Mouse (Mus musculus) midbrain, embryonic 13.5 days (tissue): ENCODE results near the gene Sec24d. TPM values are rescaled to one million over a fixed set of nuclear protein-coding genes. Genes with fewer than 3 reads are reported as not detected.
"Not testable (repeated sequence)": the region's sequence is repeated elsewhere in the genome, so short reads cannot be mapped to it uniquely, and the experiment has no call there.

Source experiments
- ATAC-seq: fragments of 200-750 bp; cut with Nextera tagmentation; 2 replicates; pipeline ENCODE4 v1.8.0; 2017; ENCODE audit warnings: mild to moderate bottlenecking, moderate TSS enrichment, moderate library complexity
- H3K27ac ChIP-seq: fragments of 300-500 bp; sonication (generic); 2 replicates; pipeline ENCODE4 v1.5.1; 2015; ENCODE audit warnings: inconsistent platforms, mild to moderate bottlenecking, moderate library complexity
- H3K27me3 ChIP-seq: fragments of 300-500 bp; sonication (generic); 2 replicates; pipeline ENCODE4 v1.6.1; 2015; ENCODE audit warnings: mild to moderate bottlenecking, inconsistent platforms
- H3K36me3 ChIP-seq: fragments of 300-500 bp; sonication (generic); 2 replicates; pipeline ENCODE4 v1.6.1; 2015; ENCODE audit warnings: mild to moderate bottlenecking, inconsistent platforms
- H3K4me1 ChIP-seq: fragments of 300-500 bp; sonication (generic); replicated peaks from 2 replicates; pipeline ENCODE4 v1.6.1; 2015; ENCODE audit warnings: inconsistent platforms
- H3K4me2 ChIP-seq: fragments of 300-500 bp; sonication (generic); replicated peaks from 2 replicates; pipeline ENCODE4 v1.6.1; 2015; ENCODE audit warnings: moderate library complexity, mild to moderate bottlenecking, inconsistent platforms
- H3K4me3 ChIP-seq: fragments of 300-500 bp; sonication (generic); replicated peaks from 2 replicates; pipeline ENCODE4 v1.5.1; 2015; ENCODE audit warnings: mild to moderate bottlenecking, inconsistent platforms
- H3K9ac ChIP-seq: fragments of 300-500 bp; sonication (generic); replicated peaks from 2 replicates; pipeline ENCODE4 v1.6.1; 2015; ENCODE audit warnings: mild to moderate bottlenecking, inconsistent platforms
- H3K9me3 ChIP-seq: fragments of 300-500 bp; sonication (generic); 2 replicates; pipeline ENCODE4 v1.6.1; 2016; ENCODE audit warnings: mild to moderate bottlenecking, inconsistent platforms
- WGBS: fragments of 180-500 bp; shearing (Covaris S2); methylation state at CpG from one replicate; pipeline ENCODE4 v1.1.7; 2015; 5-methylcytosine and 5-hydroxymethylcytosine counted together
- polyA plus RNA-seq: library from polyadenylated mRNA; unstranded; fragments of >200 nt; fragmentation: Nextera tagmentation; extraction: Ambion mirVana; gene quantifications from 2 replicates; pipeline ENCODE4 v1.2.1, GENCODE M21; 2015

Gene Sec24d
- polyA plus RNA-seq, 1 experiment from 2014 or later = 8.4 TPM

DNA sequence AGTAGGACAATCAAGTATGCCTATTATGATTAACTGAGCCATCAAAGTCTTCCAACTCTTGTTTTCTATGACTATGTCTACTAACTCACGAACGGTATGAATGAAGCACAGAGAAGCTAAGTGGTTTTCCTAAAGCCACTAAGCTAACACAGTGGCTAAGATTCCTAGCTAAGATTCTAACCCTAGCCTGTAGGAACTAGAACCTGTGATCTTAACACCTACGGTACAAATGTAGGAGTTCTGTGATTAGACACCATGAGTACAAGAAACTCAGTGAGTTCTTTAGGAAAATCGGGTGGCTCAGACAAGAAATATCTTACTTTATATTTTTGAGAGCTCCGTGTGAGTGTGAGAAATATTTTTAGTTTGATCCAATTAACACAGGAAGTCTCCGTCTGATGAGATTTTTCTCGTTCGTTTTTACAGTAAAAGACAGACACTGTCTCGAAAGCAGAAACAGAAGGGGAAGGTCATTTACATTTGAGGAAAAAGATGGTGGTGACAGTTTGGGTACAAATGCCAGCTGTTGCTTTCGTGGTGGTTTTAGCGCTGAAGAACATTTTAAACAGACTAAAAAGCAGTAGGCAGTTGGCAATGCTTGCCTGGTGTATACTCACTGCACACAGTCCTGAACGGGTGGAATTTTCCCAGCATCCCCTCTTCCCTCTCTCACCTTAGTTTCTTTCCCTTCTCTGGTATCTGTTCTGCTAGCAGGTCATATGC, 81.0 kb downstream of the Sec24d start:
- ATAC-seq = no peak
- H3K27ac ChIP-seq = no peak overlapping the region

GRCm38 (mm10) chr3:123350602-123351001, 83.3 kb downstream of the Sec24d start:
- H3K27me3 ChIP-seq = no peaks in the 10 kb centered on the region
- H3K4me3 ChIP-seq = no peak overlapping the region
- no peak for ATAC-seq
- no peaks in the 10 kb centered on the region for H3K36me3 ChIP-seq
- no peaks in the 10 kb centered on the region for H3K4me1 ChIP-seq
- WGBS = 90% methylated on average over 8 of the region's 8 CpGs
- no peak overlapping the region for H3K27ac ChIP-seq
- H3K9ac ChIP-seq = no peak overlapping the region
- H3K4me2 ChIP-seq = no peak overlapping the region
- H3K9me3 ChIP-seq = no peaks in the 10 kb centered on the region

More for the DNA sequence above, 81.0 kb downstream of the Sec24d start:
- H3K27me3 ChIP-seq = no peaks in the 10 kb centered on the region
- no peak overlapping the region for H3K4me2 ChIP-seq
- 91% methylated on average over 12 of the region's 12 CpGs for WGBS
- no peaks in the 10 kb centered on the region for H3K4me1 ChIP-seq
- H3K9me3 ChIP-seq = no peaks in the 10 kb centered on the region
- no peak overlapping the region for H3K9ac ChIP-seq
- H3K4me3 ChIP-seq = no peak overlapping the region
- no peaks in the 10 kb centered on the region for H3K36me3 ChIP-seq

DNA sequence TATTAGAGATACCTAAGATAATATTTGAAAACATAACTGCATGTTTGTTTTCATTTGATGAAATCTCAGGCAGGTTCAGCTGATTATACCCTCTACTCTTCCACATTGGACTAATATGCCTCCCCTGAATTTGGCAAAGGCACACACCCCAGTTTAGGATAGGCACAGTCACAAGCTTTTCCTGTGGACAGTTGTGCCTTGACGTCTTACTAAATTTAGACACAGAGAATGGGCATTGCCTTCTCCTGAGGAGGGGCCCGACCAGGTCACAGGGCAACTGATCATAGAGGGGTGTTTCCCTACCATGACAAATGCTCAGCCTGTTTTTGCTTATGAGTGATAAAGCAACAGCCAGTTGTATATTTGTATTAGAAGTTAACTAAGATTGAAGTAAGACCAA, 84.3 kb downstream of the Sec24d start:
- no peak overlapping the region for H3K27ac ChIP-seq
- H3K4me3 ChIP-seq = no peak overlapping the region
- 82% methylated on average over 2 of the region's 2 CpGs for WGBS
- no peaks in the 10 kb centered on the region for H3K27me3 ChIP-seq
- H3K4me2 ChIP-seq = no peak overlapping the region
- no peaks in the 10 kb centered on the region for H3K36me3 ChIP-seq
- no peaks in the 10 kb centered on the region for H3K9me3 ChIP-seq
- no peaks in the 10 kb centered on the region for H3K4me1 ChIP-seq
- H3K9ac ChIP-seq = no peak overlapping the region
- no peak for ATAC-seq

- H3K27ac ChIP-seq = no peak overlapping the region
- no peaks in the 10 kb centered on the region for H3K4me1 ChIP-seq
- 73% methylated on average over 6 of the region's 6 CpGs for WGBS
- peak; percentile 50; the same call in 1 of the 2 replicates for ATAC-seq
- no peaks in the 10 kb centered on the region for H3K36me3 ChIP-seq
- H3K27me3 ChIP-seq = no peaks in the 10 kb centered on the region
- no peak overlapping the region for H3K9ac ChIP-seq
- H3K4me3 ChIP-seq = no peak overlapping the region
- no peaks in the 10 kb centered on the region for H3K9me3 ChIP-seq
- H3K4me2 ChIP-seq = no peak overlapping the region
Measured at GRCm38 (mm10) chr3:123353183-123353582, 85.9 kb downstream of the Sec24d start.

GRCm38 (mm10) chr3:123353661-123354060, 86.4 kb downstream of the Sec24d start:
- H3K4me1 ChIP-seq = no peaks in the 10 kb centered on the region
- 90% methylated on average over 12 of the region's 12 CpGs for WGBS
- H3K4me2 ChIP-seq = no peak overlapping the region
- H3K36me3 ChIP-seq = no peaks in the 10 kb centered on the region
- no peak overlapping the region for H3K27ac ChIP-seq
- no peak overlapping the region for H3K4me3 ChIP-seq
- no peaks in the 10 kb centered on the region for H3K27me3 ChIP-seq
- H3K9ac ChIP-seq = no peak overlapping the region
- H3K9me3 ChIP-seq = no peaks in the 10 kb centered on the region
- peak; percentile 30; the same call in 1 of the 2 replicates for ATAC-seq

- H3K4me2 ChIP-seq = no peak overlapping the region
- H3K27me3 ChIP-seq = no peaks in the 10 kb centered on the region
- H3K4me1 ChIP-seq = no peaks in the 10 kb centered on the region
- no peaks in the 10 kb centered on the region for H3K9me3 ChIP-seq
- no peak overlapping the region for H3K9ac ChIP-seq
- no peak overlapping the region for H3K27ac ChIP-seq
- H3K4me3 ChIP-seq = no peak overlapping the region
- WGBS = 92% methylated on average over 9 of the region's 9 CpGs
- H3K36me3 ChIP-seq = no peaks in the 10 kb centered on the region
- ATAC-seq = no peak
Measured at GRCm38 (mm10) chr3:123354388-123354787, 87.1 kb downstream of the Sec24d start.

DNA sequence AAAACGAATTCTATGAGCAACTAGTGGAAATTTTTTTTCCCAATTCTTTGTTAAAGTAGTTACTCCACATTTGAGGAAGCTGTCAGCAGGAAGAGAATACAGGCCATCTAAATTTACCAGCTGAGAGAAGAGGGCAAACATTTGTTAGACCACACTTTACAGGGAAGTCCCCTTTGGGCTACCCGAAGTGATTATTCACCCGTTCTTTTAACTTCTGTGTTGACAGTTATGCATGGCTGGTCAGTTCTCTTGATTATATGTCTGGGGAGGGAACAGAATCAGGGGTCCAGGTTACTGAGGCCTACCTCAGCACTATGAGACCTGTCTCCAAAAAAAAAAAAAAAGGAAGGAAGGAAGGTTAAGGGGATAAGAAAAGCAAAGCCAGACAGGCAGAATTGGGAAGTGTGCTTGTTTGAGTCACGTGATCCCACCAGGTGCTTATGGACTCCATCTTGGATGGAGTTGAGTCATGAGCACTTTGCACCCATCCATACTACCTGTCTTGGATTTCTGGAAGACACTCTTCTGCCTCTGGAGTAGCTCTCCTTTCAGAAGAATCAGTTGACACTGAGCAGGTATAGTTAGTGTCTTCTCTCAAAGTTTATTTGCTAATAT, 89.2 kb downstream of the Sec24d start:
- no peak for ATAC-seq
- WGBS = 86% methylated on average over 4 of the region's 4 CpGs
- H3K9ac ChIP-seq = no peak overlapping the region

DNA sequence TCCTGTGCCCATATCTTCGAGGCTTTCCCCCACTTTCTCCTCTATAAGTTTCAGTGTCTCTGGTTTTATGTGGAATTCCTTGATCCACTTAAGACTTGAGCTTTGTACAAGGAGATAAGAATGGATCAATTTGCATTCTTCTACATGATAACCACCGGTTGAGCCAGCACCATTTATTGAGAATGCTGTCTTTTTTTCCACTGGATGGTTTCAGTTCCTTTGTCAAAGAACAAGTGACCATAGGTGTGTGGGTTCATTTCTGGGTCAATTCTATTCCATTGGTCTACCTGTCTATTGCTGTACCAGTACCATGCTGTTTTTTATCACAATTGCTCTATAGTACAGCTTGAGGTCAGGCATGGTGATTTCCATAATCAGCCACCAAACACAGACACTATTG, 99.6 kb downstream of the Sec24d start:
- 97% methylated on average over 2 of the region's 2 CpGs for WGBS
- H3K4me2 ChIP-seq, ATAC-seq, H3K9ac ChIP-seq, H3K4me3 ChIP-seq, H3K27ac ChIP-seq, H3K4me1 ChIP-seq, H3K27me3 ChIP-seq, H3K9me3 ChIP-seq: not testable (repeated sequence)
- H3K36me3 ChIP-seq = peaks cover 43% of the 10 kb centered on the region

More for the DNA sequence above, 89.2 kb downstream of the Sec24d start:
- Histone ChIP-seq H3K4me2 (no peak overlapping the region), H3K27me3 (no peaks in the 10 kb centered on the region), H3K36me3 (no peaks in the 10 kb centered on the region), H3K9me3 (no peaks in the 10 kb centered on the region), H3K4me1 (no peaks in the 10 kb centered on the region), H3K4me3 (no peak overlapping the region), H3K27ac (no peak overlapping the region)

- H3K27ac ChIP-seq = no peak overlapping the region
- peaks cover 45% of the 10 kb centered on the region for H3K36me3 ChIP-seq
- H3K9ac ChIP-seq = no peak overlapping the region
- H3K4me3 ChIP-seq = no peak overlapping the region
- no peaks in the 10 kb centered on the region for H3K27me3 ChIP-seq
- H3K4me1 ChIP-seq = no peaks in the 10 kb centered on the region
- no peaks in the 10 kb centered on the region for H3K9me3 ChIP-seq
- no peak for ATAC-seq
- no peak overlapping the region for H3K4me2 ChIP-seq
- 89% methylated on average over 12 of the region's 12 CpGs for WGBS
Measured at GRCm38 (mm10) chr3:123369161-123369560, 101.9 kb downstream of the Sec24d start.

DNA sequence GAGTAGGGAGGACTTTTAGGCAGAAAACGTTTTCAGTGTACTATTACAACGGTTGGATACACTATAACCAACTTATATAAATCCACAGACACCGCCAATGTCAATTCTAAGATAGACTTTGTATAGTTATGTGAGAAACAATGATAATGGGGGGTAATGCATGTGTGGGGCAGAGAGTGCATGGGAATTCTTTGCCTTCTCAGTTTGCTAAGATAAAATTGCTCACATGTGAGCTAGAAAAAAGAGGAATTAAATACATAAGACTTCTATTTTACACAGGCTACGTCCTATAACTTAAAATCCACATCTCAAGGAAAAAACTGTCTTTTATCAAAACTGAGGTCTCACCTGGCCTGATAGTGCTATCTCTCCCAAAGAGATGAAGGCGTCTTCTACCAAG, 103.7 kb downstream of the Sec24d start:
- Histone ChIP-seq H3K27me3 (no peaks in the 10 kb centered on the region), H3K9me3 (no peaks in the 10 kb centered on the region), H3K36me3 (peaks cover 52% of the 10 kb centered on the region), H3K9ac (no peak overlapping the region), H3K4me2 (no peak overlapping the region), H3K27ac (no peak overlapping the region), H3K4me1 (no peaks in the 10 kb centered on the region), H3K4me3 (no peak overlapping the region)
- no peak for ATAC-seq
- 95% methylated on average over 5 of the region's 5 CpGs for WGBS

GRCm38 (mm10) chr3:123371766-123372535, 104.7 kb downstream of the Sec24d start:
- Histone ChIP-seq H3K9ac (no peak overlapping the region), H3K4me3 (no peak overlapping the region), H3K27ac (no peak overlapping the region), H3K4me2 (no peak overlapping the region), H3K36me3 (peaks cover 51% of the 10 kb centered on the region), H3K4me1 (no peaks in the 10 kb centered on the region), H3K27me3 (no peaks in the 10 kb centered on the region), H3K9me3 (no peaks in the 10 kb centered on the region)
- 35% methylated on average over 11 of the region's 11 CpGs for WGBS
- ATAC-seq = peak; percentile 80

GRCm38 (mm10) chr3:123376562-123376961, 109.3 kb downstream of the Sec24d start:
- Histone ChIP-seq H3K27me3 (no peaks in the 10 kb centered on the region), H3K27ac (no peak overlapping the region), H3K4me1 (no peaks in the 10 kb centered on the region), H3K4me2 (no peak overlapping the region), H3K4me3 (no peak overlapping the region), H3K9me3 (no peaks in the 10 kb centered on the region), H3K9ac (no peak overlapping the region), H3K36me3 (peaks cover 60% of the 10 kb centered on the region)
- ATAC-seq = no peak
- 94% methylated on average over 3 of the region's 3 CpGs for WGBS
